Mouse (Mus musculus) liver, embryonic 11.5 days (tissue): ENCODE measurements around the gene Armc2. TPM values are rescaled to one million over a fixed set of nuclear protein-coding genes. Genes with fewer than 3 reads are reported as not detected.

Source experiments
- ATAC-seq: fragments of 200-750 bp; cut with Nextera tagmentation; replicated peaks from 2 replicates; pipeline ENCODE4 v1.8.0; 2017; ENCODE audit warnings: moderate number of reproducible peaks, mild to moderate bottlenecking, moderate TSS enrichment, moderate library complexity; ENCODE audit not compliant: low FRiP score
- DNase-seq: peaks from one replicate; pipeline ENCODE4 v3.0.0-alpha.2; 2017; ENCODE audit warnings: low spot score
- H3K27ac ChIP-seq: fragments of 300-500 bp; sonication (generic); 2 replicates; pipeline ENCODE4 v1.5.1; 2014; ENCODE audit warnings: mild to moderate bottlenecking, low read depth, low read length, control low read depth
- H3K27me3 ChIP-seq: fragments of 300-500 bp; sonication (generic); replicated peaks from 2 replicates; pipeline ENCODE4 v1.6.1; 2014; ENCODE audit warnings: low read length, mixed read lengths; ENCODE audit not compliant: control insufficient read depth, insufficient read depth
- H3K36me3 ChIP-seq: fragments of 300-500 bp; sonication (generic); 2 replicates; pipeline ENCODE4 v1.6.1; 2014; ENCODE audit warnings: mild to moderate bottlenecking, low read length, moderate library complexity, mixed read lengths; ENCODE audit not compliant: control insufficient read depth, insufficient read depth
- H3K4me1 ChIP-seq: fragments of 300-500 bp; sonication (generic); replicated peaks from 2 replicates; pipeline ENCODE4 v1.6.1; 2014; ENCODE audit warnings: low read length, mixed read lengths; ENCODE audit not compliant: control insufficient read depth, insufficient read depth
- H3K4me2 ChIP-seq: fragments of 300-500 bp; sonication (generic); 2 replicates; pipeline ENCODE4 v1.6.1; 2014; ENCODE audit warnings: mild to moderate bottlenecking, control low read depth, moderate library complexity
- H3K4me3 ChIP-seq: fragments of 300-500 bp; sonication (generic); 2 replicates; pipeline ENCODE4 v1.5.1; 2014; ENCODE audit warnings: low read depth, low read length, control low read depth
- H3K9ac ChIP-seq: fragments of 300-500 bp; sonication (generic); 2 replicates; pipeline ENCODE4 v1.6.1; 2014; ENCODE audit warnings: low read depth, low read length, control low read depth
- H3K9me3 ChIP-seq: fragments of 300-500 bp; sonication (generic); 2 replicates; pipeline ENCODE4 v1.6.1; 2016; ENCODE audit warnings: low read length, inconsistent platforms, mixed read lengths; ENCODE audit not compliant: control insufficient read depth
- WGBS: fragments of 180-500 bp; shearing (Covaris S2); extraction: QIAGEN DNeasy Blood & Tissue Kit; methylation state at CpG from one replicate; pipeline ENCODE4 v1.1.7; 2014; 5-methylcytosine and 5-hydroxymethylcytosine counted together
- polyA plus RNA-seq: library from polyadenylated mRNA; unstranded; fragments of >200 nt; fragmentation: Nextera tagmentation; extraction: Ambion mirVana; gene quantifications from 2 replicates; pipeline ENCODE4 v1.2.1, GENCODE M21; 2014

The Armc2 gene
- polyA plus RNA-seq, 1 experiment from 2014 or later = 1.0 TPM

DNA sequence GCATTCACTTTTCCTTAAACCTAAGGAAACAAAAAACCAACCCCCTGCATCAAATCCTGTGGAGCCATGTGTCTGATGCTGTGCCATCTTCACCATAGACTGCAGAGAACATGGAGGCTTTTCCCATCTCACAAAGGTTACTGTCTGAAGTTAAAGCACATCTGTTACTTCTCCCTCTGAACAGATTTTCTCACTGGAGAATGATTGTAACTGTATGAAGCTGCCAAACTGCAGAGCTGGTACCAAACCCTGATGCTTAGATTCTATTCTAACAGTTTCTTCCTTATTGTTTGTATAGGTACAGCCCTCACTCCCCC lies 151.4 kb downstream of the Armc2 start:
- no peak overlapping the region for H3K4me3 ChIP-seq
- DNase-seq (no peak), ATAC-seq (no peak)
- H3K27me3 ChIP-seq = no peaks in the 10 kb centered on the region
- H3K4me1 ChIP-seq = peaks cover 2% of the 10 kb centered on the region
- no peak overlapping the region for H3K4me2 ChIP-seq
- H3K27ac ChIP-seq = no peak overlapping the region
- no peaks in the 10 kb centered on the region for H3K36me3 ChIP-seq
- H3K9me3 ChIP-seq = no peaks in the 10 kb centered on the region
- H3K9ac ChIP-seq = no peak overlapping the region

DNA sequence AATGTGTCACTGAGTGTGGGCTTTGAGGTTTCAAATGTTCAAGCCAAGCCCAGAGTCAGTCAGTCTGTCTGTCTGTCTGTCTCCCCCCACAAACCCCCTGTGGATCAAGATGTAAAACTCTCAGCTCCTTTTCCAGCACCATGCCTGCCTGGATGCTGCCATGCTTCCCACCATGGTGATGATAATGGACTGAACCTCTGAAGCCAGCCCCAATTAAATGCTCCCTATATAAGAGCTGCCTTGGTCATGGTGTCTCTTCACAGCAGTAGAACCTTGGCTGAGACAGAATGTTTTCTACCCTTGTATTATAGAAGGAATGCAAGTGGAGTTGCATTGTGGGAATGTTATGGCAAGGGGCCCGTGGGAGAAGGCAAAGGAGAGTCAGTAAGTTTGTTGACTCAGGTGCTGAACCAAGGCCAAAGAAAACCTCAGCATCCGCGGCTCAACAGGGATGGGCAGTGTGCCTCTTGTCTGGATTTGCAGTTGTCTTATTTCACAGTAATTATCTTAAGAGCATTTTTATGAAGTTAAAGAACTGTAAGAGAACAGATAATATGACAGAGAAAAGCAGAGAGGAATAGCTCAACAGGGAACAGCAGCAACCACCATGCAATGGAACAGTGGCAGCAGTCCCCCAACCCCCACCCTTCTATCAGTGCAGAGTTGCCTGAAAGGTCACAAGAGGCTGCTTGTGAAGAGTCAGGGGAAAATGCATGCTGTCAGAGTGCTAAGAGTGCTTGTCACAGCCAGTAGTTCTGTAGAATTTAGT lies 152.0 kb downstream of the Armc2 start:
- no peak for ATAC-seq
- Histone ChIP-seq H3K4me2 (no peak overlapping the region), H3K36me3 (no peaks in the 10 kb centered on the region), H3K4me1 (no peaks in the 10 kb centered on the region; the same call in 1 of the 2 replicates), H3K27ac (no peak overlapping the region), H3K9me3 (no peaks in the 10 kb centered on the region), H3K9ac (no peak overlapping the region), H3K4me3 (no peak overlapping the region), H3K27me3 (no peaks in the 10 kb centered on the region)
- 69% methylated on average over 3 of the region's 3 CpGs for WGBS
- no peak for DNase-seq

Other genes with a start within 250 kb of the Armc2 start
- 31.1 and 34.4 TPM in 2 replicates for gene Cep57l1, start 208.6 kb downstream of the Armc2 start, polyA plus RNA-seq
- 22.8 and 25.6 TPM in 2 replicates for gene Sesn1, start 208.5 kb downstream of the Armc2 start, polyA plus RNA-seq